Mouse (Mus musculus) gastrocnemius, postnatal 4 days (tissue): ENCODE results near the gene Fastkd2. TPM values are rescaled to one million over a fixed set of nuclear protein-coding genes. Genes with fewer than 3 reads are reported as not detected.

Source experiments
- DNase-seq, 2 experiments: peaks; one replicate each; pipeline ENCODE4 v3.0.0; 2021 to 2022; ENCODE audit warnings: low spot score in 2 of 2, mixed read lengths in 2 of 2
- long read RNA-seq, 2 experiments: library from polyadenylated mRNA; stranded (forward); transcript quantifications; one replicate each; pipeline ENCODE4 v2.0.0; 2021
- total RNA-seq, 2 experiments: library from RNA; stranded (reverse); gene quantifications; 2 replicates each; pipeline ENCODE4 v1.2.3; 2021

The Fastkd2 gene
- 10 to 100 TPM; 17.0 TPM for total RNA-seq
- long read RNA-seq, experiment 1, full-length matches to known transcripts = 18 of 27 reads
- long read RNA-seq, experiment 1, partial matches to known transcripts = 4 of 27 reads
- long read RNA-seq, experiment 1, other reads (novel, unspliced or antisense) = 5 of 27 reads
- long read RNA-seq, experiment 2, full-length matches to known transcripts = 26 of 32 reads
- long read RNA-seq, experiment 2, partial matches to known transcripts = 3 of 32 reads
- long read RNA-seq, experiment 2, other reads (novel, unspliced or antisense) = 3 of 32 reads

- DNase-seq = peak; percentile 71 to 83
These were observed at the start of gene Fastkd2, which contains the start of gene Mdh1b for GRCm38 (mm10) chr1:63730240-63730771. Fastkd2 (plus strand) TSS chr1:63730614. Mdh1b (minus strand) TSS chr1:63730318.

- DNase-seq = no peak
These were observed 43.6 kb upstream of the Fastkd2 start, which contains the start of gene Dytn for GRCm38 (mm10) chr1:63686827-63687226. Dytn (minus strand) TSS chr1:63686927.

GRCm38 (mm10) chr1:63696861-63697260 is 33.6 kb upstream of the Fastkd2 start:
- DNase-seq = no peak

- DNase-seq = no peak
These were observed 24.7 kb upstream of the Fastkd2 start for GRCm38 (mm10) chr1:63705733-63706132.

- no peak for DNase-seq
These were observed 21.5 kb upstream of the Fastkd2 start for GRCm38 (mm10) chr1:63708876-63709275.

- no peak for DNase-seq
These were observed 10.3 kb upstream of the Fastkd2 start for GRCm38 (mm10) chr1:63720161-63720560.

GRCm38 (mm10) chr1:63729796-63730195 is 618 bp upstream of the Fastkd2 start:
- no peak for DNase-seq

GRCm38 (mm10) chr1:63756005-63756404 is 25.6 kb downstream of the Fastkd2 start:
- DNase-seq = no peak

- peak in 1 of 2 experiments; percentile 30 for DNase-seq
These were observed 32.8 kb downstream of the Fastkd2 start for GRCm38 (mm10) chr1:63763212-63763694.

GRCm38 (mm10) chr1:63763881-63764386 is 33.5 kb downstream of the Fastkd2 start:
- no peak for DNase-seq

- DNase-seq = no peak
These were observed 34.0 kb downstream of the Fastkd2 start for GRCm38 (mm10) chr1:63764395-63764794.

GRCm38 (mm10) chr1:63768112-63768511 is 37.7 kb downstream of the Fastkd2 start:
- peak in 1 of 2 experiments; percentile 23 for DNase-seq

- DNase-seq = no peak
These were observed 38.8 kb downstream of the Fastkd2 start, which contains the start of gene 4933402D24Rik for GRCm38 (mm10) chr1:63769167-63769566. 4933402D24Rik (minus strand) TSS chr1:63769267.

- DNase-seq = no peak
These were observed 39.9 kb downstream of the Fastkd2 start for GRCm38 (mm10) chr1:63770309-63770708.

- DNase-seq = no peak
These were observed 46.0 kb downstream of the Fastkd2 start for GRCm38 (mm10) chr1:63776396-63776795.

GRCm38 (mm10) chr1:63776902-63777630 is 46.7 kb downstream of the Fastkd2 start:
- DNase-seq = no peak

GRCm38 (mm10) chr1:63794326-63794725 is 63.9 kb downstream of the Fastkd2 start:
- no peak for DNase-seq
